Comparison of ENCODE assay signal across 9 mouse cellular contexts in the genomic region with DNA sequence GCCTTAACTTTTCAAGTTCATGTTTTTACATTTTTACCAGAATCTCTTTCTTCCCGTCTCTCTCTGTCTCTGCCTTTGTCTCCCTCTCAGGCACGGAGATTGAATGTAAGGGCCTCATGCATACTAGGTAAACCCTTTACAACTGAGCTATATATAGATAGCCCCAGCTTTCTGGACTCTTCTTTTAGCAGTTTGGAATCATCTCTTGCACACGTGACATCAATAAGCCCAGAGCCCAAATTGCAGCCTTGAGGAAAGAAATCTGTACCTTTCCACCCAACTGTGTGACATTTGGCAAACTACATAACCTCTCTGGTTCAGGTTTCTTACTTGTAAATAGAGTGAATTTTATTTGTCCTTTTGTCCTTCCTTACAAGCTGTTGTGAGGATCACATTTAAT. TPM values are rescaled to one million over a fixed set of nuclear protein-coding genes. Genes with fewer than 3 reads are reported as not detected.
DNase-seq lines count a peak whose midpoint lies in the region; ATAC-seq and TF ChIP-seq lines count a peak whose summit lies in the region.
"Had no signal": no experiment of that assay in that cellular context is flagged by ENCODE, and none has a peak within 500 bp of the region (broad histone marks: within the 10 kb centered on the region; RNA-seq: fewer than 3 reads in every experiment).

No protein-coding gene starts in this region.

- no peak overlapping the region for H3K27ac ChIP-seq in lung, embryonic 15.5 days
- no peak overlapping the region for H3K27ac ChIP-seq in embryonic fibroblast, embryonic 13.5 days (ENCODE audit: insufficient read depth, low read length)
- H3K27ac ChIP-seq in limb, embryonic 10.5 days: peak overlapping the region; percentile 93; the same call in 1 of the 2 replicates
- peak overlapping the region; percentile 98 for H3K27ac ChIP-seq in neural tube, embryonic 15.5 days (replicated peaks)

- DNase-seq in lung, postnatal 36 days: no peak
- no peak for DNase-seq in limb, embryonic 10.5 days (ENCODE audit: low spot score)
- no peak for DNase-seq in cerebellum, postnatal 25 days
- DNase-seq in T-cell, adult 2 months (ENCODE audit: low spot score): no peak
- DNase-seq in left cerebral cortex, adult 11 months (ENCODE audit: low spot score): no peak
- DNase-seq: adrenal gland, adult 2 months had no signal

- H3K27me3 ChIP-seq in lung, embryonic 15.5 days: no peaks in the 10 kb centered on the region
- peaks cover 4% of the 10 kb centered on the region; the same call in 1 of the 2 replicates for H3K27me3 ChIP-seq in limb, embryonic 10.5 days (ENCODE audit: low read depth, poor library complexity, severe bottlenecking)
- H3K27me3 ChIP-seq in neural tube, embryonic 15.5 days (replicated peaks): no peaks in the 10 kb centered on the region

- TF ChIP-seq CTCF in embryonic fibroblast, embryonic 13.5 days (IDR thresholded peaks at IDR 0.05; ENCODE audit: borderline replicate concordance, insufficient read depth, low read length): no peak

- no peak for TF ChIP-seq POLR2A in embryonic fibroblast, embryonic 13.5 days (IDR thresholded peaks at IDR 0.05; ENCODE audit: low read depth, low read length)

- 39% methylated on average over 3 of the region's 3 CpGs for WGBS in lung, embryonic 15.5 days
- WGBS in limb, embryonic 10.5 days: 25% methylated on average over 3 of the region's 3 CpGs
- 16% methylated on average over 3 of the region's 3 CpGs for WGBS in neural tube, embryonic 15.5 days

- H3K4me2 ChIP-seq in lung, embryonic 15.5 days: peak overlapping the region; percentile 94
- H3K4me2 ChIP-seq in neural tube, embryonic 15.5 days: peak overlapping the region; percentile 68

- peaks cover 15% of the 10 kb centered on the region; the same call in 1 of the 2 replicates for H3K4me1 ChIP-seq in lung, embryonic 15.5 days
- H3K4me1 ChIP-seq in embryonic fibroblast, embryonic 13.5 days (ENCODE audit: control insufficient read depth, insufficient read depth, low read length): peaks cover 3% of the 10 kb centered on the region
- peaks cover 17% of the 10 kb centered on the region for H3K4me1 ChIP-seq in limb, embryonic 10.5 days
- peaks cover 23% of the 10 kb centered on the region for H3K4me1 ChIP-seq in neural tube, embryonic 15.5 days

- H3K36me3 ChIP-seq in lung, embryonic 15.5 days: no peaks in the 10 kb centered on the region
- H3K36me3 ChIP-seq in limb, embryonic 10.5 days: no peaks in the 10 kb centered on the region
- no peaks in the 10 kb centered on the region for H3K36me3 ChIP-seq in neural tube, embryonic 15.5 days

- H3K4me3 ChIP-seq in lung, embryonic 15.5 days: peak overlapping the region; percentile 82
- H3K4me3 ChIP-seq in embryonic fibroblast, embryonic 13.5 days (ENCODE audit: insufficient read depth, low read length): peak overlapping the region; percentile 92
- H3K4me3 ChIP-seq in limb, embryonic 10.5 days: peak overlapping the region; percentile 84
- peak overlapping the region; percentile 86 for H3K4me3 ChIP-seq in neural tube, embryonic 15.5 days (replicated peaks)

- no peaks in the 10 kb centered on the region for H3K9me3 ChIP-seq in lung, embryonic 15.5 days
- no peaks in the 10 kb centered on the region for H3K9me3 ChIP-seq in limb, embryonic 10.5 days (replicated peaks)
- no peaks in the 10 kb centered on the region for H3K9me3 ChIP-seq in neural tube, embryonic 15.5 days (replicated peaks)

- peak overlapping the region; percentile 82; the same call in 1 of the 2 replicates for H3K9ac ChIP-seq in lung, embryonic 15.5 days
- peak overlapping the region; percentile 98 for H3K9ac ChIP-seq in neural tube, embryonic 15.5 days (replicated peaks)

- no peak for ATAC-seq in lung, embryonic 15.5 days (ENCODE audit: borderline replicate concordance, extremely low read depth, low FRiP score, low TSS enrichment)
- ATAC-seq in neural tube, embryonic 15.5 days (ENCODE audit: low FRiP score): no peak

RNA-seq across cellular contexts. Expression of a gene that starts 1.5 kb away (rescaled TPM):
- 11.9 and 13.4 TPM in 2 replicates for polyA plus RNA-seq in lung, embryonic 15.5 days (2015; fragmentation: Nextera tagmentation; extraction: Ambion mirVana)
- 103 and 123 TPM in 2 replicates for polyA plus RNA-seq in embryonic fibroblast, embryonic 13.5 days (2011; ENCODE audit: insufficient read length, low read depth, missing spikeins)
- 17.6 and 19.8 TPM in 2 replicates for polyA plus RNA-seq in limb, embryonic 10.5 days (2016; fragmentation: Nextera tagmentation; extraction: Ambion mirVana)
- polyA plus RNA-seq in neural tube, embryonic 15.5 days (2015; fragmentation: Nextera tagmentation; extraction: Ambion mirVana): 29.5 and 35.6 TPM in 2 replicates

RNA-seq across cellular contexts. Expression of a gene that starts 34.9 kb away (rescaled TPM):
- polyA plus RNA-seq in lung, embryonic 15.5 days (2015; fragmentation: Nextera tagmentation; extraction: Ambion mirVana): 254 and 268 TPM in 2 replicates
- polyA plus RNA-seq in embryonic fibroblast, embryonic 13.5 days (2011; ENCODE audit: insufficient read length, low read depth, missing spikeins): 220 and 227 TPM in 2 replicates
- 364 and 386 TPM in 2 replicates for polyA plus RNA-seq in limb, embryonic 10.5 days (2016; fragmentation: Nextera tagmentation; extraction: Ambion mirVana)
- polyA plus RNA-seq in neural tube, embryonic 15.5 days (2015; fragmentation: Nextera tagmentation; extraction: Ambion mirVana): 202 and 222 TPM in 2 replicates

Comparison
In these comparisons a context has a peak if more than half of its experiments do, and no peak if none do; other contexts are left out.
1. H3K27ac ChIP-seq: peak in limb, embryonic 10.5 days (single experiment) and neural tube, embryonic 15.5 days (single experiment); none in lung, embryonic 15.5 days (single experiment) and embryonic fibroblast, embryonic 13.5 days (single experiment).
2. Peak in every context shown above with its lines, with median percentiles within 50 percentile points of each other: H3K4me3 ChIP-seq.